Mouse (Mus musculus) cerebellum, adult 18-20 months (tissue): ENCODE measurements around the gene Themis2.
"Not testable (repeated sequence)": the region's sequence is repeated elsewhere in the genome, so short reads cannot be mapped to it uniquely, and the experiment has no call there.

ENCODE experiments used
- DNase-seq, 2 experiments: peaks; one replicate each; pipeline ENCODE4 v3.0.0; 2021

The Themis2 gene

GRCm38 (mm10) chr4:132798666-132799065, 2.5 kb upstream of the Themis2 start:
- DNase-seq = not testable (repeated sequence)

- no peak for DNase-seq
These were observed 1.8 kb upstream of the Themis2 start for GRCm38 (mm10) chr4:132798028-132798427.

- no peak for DNase-seq
These were observed 1.3 kb upstream of the Themis2 start for GRCm38 (mm10) chr4:132797461-132797860.

- DNase-seq = no peak
These were observed 1.0 kb downstream of the Themis2 start for GRCm38 (mm10) chr4:132795171-132795570.

- DNase-seq = no peak
These were observed 1.4 kb downstream of the Themis2 start for GRCm38 (mm10) chr4:132794760-132795159.

GRCm38 (mm10) chr4:132794028-132794427, 2.2 kb downstream of the Themis2 start:
- no peak for DNase-seq

- DNase-seq = not testable (repeated sequence)
These were observed 2.7 kb downstream of the Themis2 start for GRCm38 (mm10) chr4:132793322-132794004.

GRCm38 (mm10) chr4:132789731-132790130, 6.5 kb downstream of the Themis2 start:
- no peak for DNase-seq

- DNase-seq = no peak
These were observed 11.0 kb downstream of the Themis2 start for GRCm38 (mm10) chr4:132785228-132785627.

- DNase-seq = no peak
These were observed 12.5 kb downstream of the Themis2 start for GRCm38 (mm10) chr4:132783732-132784131.

GRCm38 (mm10) chr4:132780288-132780687, 15.9 kb downstream of the Themis2 start:
- DNase-seq = no peak

GRCm38 (mm10) chr4:132778562-132779201, 17.5 kb downstream of the Themis2 start:
- no peak for DNase-seq

GRCm38 (mm10) chr4:132776764-132777163, 19.4 kb downstream of the Themis2 start:
- peak; percentile 36 to 52 for DNase-seq

GRCm38 (mm10) chr4:132774905-132775304, 21.3 kb downstream of the Themis2 start:
- DNase-seq = no peak

- no peak for DNase-seq
These were observed 24.4 kb downstream of the Themis2 start for GRCm38 (mm10) chr4:132771776-132772175.

GRCm38 (mm10) chr4:132767914-132768876, 28.0 kb downstream of the Themis2 start, which contains the start of gene Rpa2:
Gene Rpa2, plus strand, starts transcription at chr4:132768332.
- DNase-seq = peak; percentile 98 to 99

- DNase-seq = not testable (repeated sequence)
These were observed 33.1 kb downstream of the Themis2 start for GRCm38 (mm10) chr4:132763125-132763524.

GRCm38 (mm10) chr4:132762602-132763001, 33.6 kb downstream of the Themis2 start:
- DNase-seq = no peak

GRCm38 (mm10) chr4:132760296-132760695, 35.9 kb downstream of the Themis2 start:
- no peak for DNase-seq

GRCm38 (mm10) chr4:132757633-132758351, 38.4 kb downstream of the Themis2 start:
- DNase-seq = no peak

GRCm38 (mm10) chr4:132756974-132757373, 39.2 kb downstream of the Themis2 start, which contains the start of gene Smpdl3b:
Gene Smpdl3b, minus strand, starts transcription at chr4:132757252.
- DNase-seq = peak; percentile 42 to 43

- no peak for DNase-seq
These were observed 43.2 kb downstream of the Themis2 start for GRCm38 (mm10) chr4:132752992-132753391.
